Mouse (Mus musculus): ENCODE data around the gene Ninl. TPM values are rescaled to one million over a fixed set of nuclear protein-coding genes. Genes with fewer than 3 reads are reported as not detected.
A peak's percentile ranks its signal among the peaks of the same experiment; 100 is the strongest.
"Not testable (repeated sequence)": the region's sequence is repeated elsewhere in the genome, so short reads cannot be mapped to it uniquely, and the experiment has no call there.

Ninl gene
- total RNA-seq, 2 experiments from 2014 or later: 8.1 to 32.8 TPM

DNA sequence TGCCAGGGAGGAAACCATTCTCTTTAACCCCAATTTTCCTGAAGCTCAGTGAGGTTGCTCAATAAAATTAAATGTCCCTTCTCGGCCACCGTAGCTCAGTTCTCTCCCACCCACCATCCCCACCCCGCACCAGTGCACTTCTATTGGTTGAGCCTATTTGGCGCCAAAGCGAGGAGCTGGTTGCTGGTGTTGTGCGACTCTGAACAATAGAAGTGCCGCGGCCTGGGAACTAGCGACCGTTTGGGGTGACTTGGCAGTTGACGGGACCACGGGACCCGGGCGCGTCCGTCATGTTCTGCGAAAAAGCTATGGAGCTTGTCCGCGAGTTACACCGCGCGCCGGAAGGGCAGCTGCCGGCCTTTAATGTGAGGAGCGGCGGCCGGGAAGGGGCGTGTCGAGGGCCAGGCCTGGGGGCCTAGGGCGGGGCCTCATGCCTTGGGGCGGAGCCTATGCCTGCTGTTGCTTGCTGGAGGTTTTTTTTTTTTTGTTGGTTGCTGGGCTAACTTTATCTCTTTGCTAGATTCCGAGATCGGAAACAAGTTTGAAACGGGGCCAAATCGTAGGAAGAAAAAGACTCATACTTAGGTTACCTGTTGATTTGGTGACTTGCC is 129.6 kb downstream of the Ninl start:
- DNase-seq (ENCODE audit: low spot score in 2 of 2): peak; percentile 92 to 94

DNA sequence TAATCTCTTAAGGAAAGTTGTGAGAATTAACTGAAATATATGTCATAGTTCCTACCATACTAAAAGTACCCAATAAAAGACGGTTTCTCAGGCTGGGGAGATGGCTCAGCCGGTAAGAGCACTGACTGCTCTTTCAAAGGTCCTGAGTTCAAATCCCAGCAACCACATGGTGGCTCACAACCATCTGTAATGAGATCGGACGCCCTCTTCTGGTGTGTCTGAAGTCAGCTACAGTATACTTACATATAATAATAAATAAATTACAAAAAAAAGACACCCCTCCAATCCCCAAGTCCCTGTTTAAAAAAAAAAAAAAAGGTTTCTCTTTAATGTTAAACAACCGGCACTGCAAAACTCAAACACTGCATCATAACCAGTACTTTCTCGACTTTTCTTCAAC is 130.3 kb downstream of the Ninl start:
- not testable (repeated sequence) for DNase-seq (ENCODE audit: low spot score in 2 of 2)

DNA sequence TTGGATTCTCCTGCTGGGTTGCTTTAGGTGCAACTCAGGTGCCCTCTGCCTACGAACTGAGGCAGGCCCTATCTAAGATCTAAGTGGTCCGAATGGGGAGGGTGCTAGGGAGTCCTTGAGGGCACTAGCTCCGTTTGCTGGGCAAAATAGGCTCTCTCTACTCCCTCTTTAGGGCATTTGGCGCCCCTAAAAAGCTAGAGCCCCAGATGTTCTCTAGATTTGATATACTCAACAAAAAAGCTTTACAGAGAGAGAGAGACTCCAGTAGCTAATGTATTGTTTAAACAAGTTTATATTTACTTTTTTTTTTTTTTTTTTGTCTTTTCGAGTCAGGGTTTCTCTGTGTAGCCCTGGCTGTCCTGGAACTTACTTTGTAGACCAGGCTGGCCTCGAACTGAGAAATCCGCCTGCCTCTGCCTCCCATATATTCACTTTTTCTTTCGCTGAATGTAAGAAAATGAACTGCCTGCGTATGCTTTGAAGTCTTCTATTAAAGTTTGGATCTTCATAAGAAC is 134.2 kb downstream of the Ninl start, which contains the start of gene Gins1:
Gene Gins1 (plus strand): TSS at position 465 of the 515 bp plus-strand sequence.
- no peak for DNase-seq (ENCODE audit: low spot score in 2 of 2)

- peak; percentile 98 to 99 for DNase-seq (ENCODE audit: low spot score in 2 of 2)
These were observed 134.8 kb downstream of the Ninl start, which contains the start of gene Abhd12 for GRCm38 (mm10) chr2:150904272-150904935. Gene Abhd12 (minus strand): TSS chr2:150904741.

DNA sequence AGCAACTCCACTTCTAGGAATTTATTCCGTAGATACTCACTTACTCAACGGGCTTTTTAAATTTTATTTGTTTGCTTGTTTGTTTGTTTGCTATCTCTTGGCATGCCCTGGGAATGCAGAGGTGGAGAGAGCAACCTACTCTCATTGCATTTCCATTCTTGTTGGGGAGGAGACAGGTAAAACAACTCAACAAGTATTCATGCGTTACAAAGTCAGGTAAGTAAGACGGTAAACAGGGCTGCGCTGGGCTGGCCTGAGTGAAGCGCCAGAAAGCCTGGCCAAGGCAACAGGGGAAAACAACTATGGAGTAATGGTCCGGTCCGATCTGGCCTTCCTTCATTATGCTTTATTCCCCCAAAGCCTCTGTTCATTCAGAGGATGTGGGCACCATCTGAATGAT is 136.8 kb downstream of the Ninl start:
- no peak for DNase-seq (ENCODE audit: low spot score in 2 of 2)

- DNase-seq (ENCODE audit: low spot score in 2 of 2): no peak
These were observed 138.8 kb downstream of the Ninl start for GRCm38 (mm10) chr2:150900341-150900740.

GRCm38 (mm10) chr2:150895691-150896252 is 143.4 kb downstream of the Ninl start:
- DNase-seq (ENCODE audit: low spot score in 2 of 2): no peak

DNA sequence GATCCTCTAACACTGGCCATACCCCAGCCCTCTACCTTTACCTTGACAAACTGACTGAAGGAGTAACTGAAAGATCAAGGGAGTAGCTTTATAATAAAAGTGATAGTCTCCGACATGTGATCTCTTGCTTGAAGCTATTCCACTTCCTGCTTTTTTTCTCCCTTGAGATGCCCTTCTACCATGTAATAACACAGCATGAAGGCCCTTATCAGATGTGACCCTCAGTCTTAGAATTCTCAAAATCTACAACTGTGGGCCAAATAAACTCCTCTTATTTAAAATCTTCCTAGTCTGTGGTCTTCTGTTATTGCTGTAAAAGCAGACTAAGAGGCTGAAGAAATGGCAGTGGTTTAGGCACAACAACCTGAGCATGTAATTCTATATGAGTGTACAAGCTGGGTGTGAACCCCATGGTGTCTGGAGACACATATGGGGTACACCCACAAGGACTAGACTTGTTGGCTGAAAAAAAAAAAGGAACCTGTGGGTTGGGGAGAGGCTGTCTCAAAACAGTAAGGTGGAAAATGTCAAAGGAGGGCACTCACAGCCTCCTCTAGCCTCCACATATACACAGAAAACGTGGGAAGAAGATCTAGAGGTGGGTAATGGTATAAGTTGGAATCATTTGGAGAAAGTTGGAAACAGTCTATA is 144.4 kb downstream of the Ninl start:
- no peak for DNase-seq (ENCODE audit: low spot score in 2 of 2)

GRCm38 (mm10) chr2:150887370-150887769 is 151.8 kb downstream of the Ninl start:
- DNase-seq (ENCODE audit: low spot score in 2 of 2): no peak

GRCm38 (mm10) chr2:150886315-150886714 is 152.9 kb downstream of the Ninl start:
- no peak for DNase-seq (ENCODE audit: low spot score in 2 of 2)

DNA sequence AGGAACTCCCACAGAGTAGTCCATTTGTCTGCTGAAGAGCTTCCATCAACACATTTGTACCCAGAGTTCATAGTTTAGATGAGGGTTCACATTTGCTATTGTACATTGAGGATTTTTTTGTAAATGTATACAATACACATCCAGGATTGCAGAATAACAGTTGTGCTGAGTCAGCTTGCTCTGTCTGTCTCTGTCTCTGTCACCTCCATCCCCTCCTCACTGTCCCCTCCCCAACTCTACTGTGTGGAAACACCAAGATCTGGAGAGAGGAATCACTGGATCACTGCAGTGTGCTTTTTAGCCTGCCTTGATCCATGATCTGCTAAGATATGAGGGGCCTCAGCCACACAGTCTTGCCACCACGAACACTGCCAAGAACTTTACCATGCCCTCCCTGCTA is 153.4 kb downstream of the Ninl start:
- DNase-seq (ENCODE audit: low spot score in 2 of 2): no peak

GRCm38 (mm10) chr2:150884779-150885110 is 154.4 kb downstream of the Ninl start:
- DNase-seq (ENCODE audit: low spot score in 2 of 2): no peak

Other genes with a start within 250 kb of the Ninl start
- 10 to 100 TPM; 72.8 to 74.0 TPM for gene Abhd12, start 134.6 kb downstream of the Ninl start, total RNA-seq (2021)
- 1 to 10 TPM; 1.2 to 1.7 TPM for gene Gins1, start 134.0 kb downstream of the Ninl start, total RNA-seq (2021)
- 1 to 10 TPM; 7.8 to 9.2 TPM for gene Nanp, start within 50 bp of the Ninl start, total RNA-seq (2021)
- gene Gm14151, start 53.0 kb upstream of the Ninl start, total RNA-seq (2021): not detected
- gene Gm14147, start 58.9 kb upstream of the Ninl start, total RNA-seq (2021): not detected